Mouse (Mus musculus): ENCODE measurements around the gene Strip1.

The Strip1 gene

GRCm38 (mm10) chr3:107627641-107628040, 3.9 kb downstream of the Strip1 start:
- no peak for DNase-seq (ENCODE audit: low read depth)

- no peak for DNase-seq (ENCODE audit: low read depth)
Measured at GRCm38 (mm10) chr3:107626751-107627150, 4.7 kb downstream of the Strip1 start.

GRCm38 (mm10) chr3:107625536-107625935, 6.0 kb downstream of the Strip1 start:
- DNase-seq (ENCODE audit: low read depth): no peak

GRCm38 (mm10) chr3:107624424-107624823, 7.1 kb downstream of the Strip1 start:
- DNase-seq (ENCODE audit: low read depth): no peak

GRCm38 (mm10) chr3:107622537-107622936, 9.0 kb downstream of the Strip1 start:
- DNase-seq (ENCODE audit: low read depth): no peak

- no peak for DNase-seq (ENCODE audit: low read depth)
Measured at GRCm38 (mm10) chr3:107621286-107622075, 10.0 kb downstream of the Strip1 start.

GRCm38 (mm10) chr3:107619911-107620310, 11.6 kb downstream of the Strip1 start:
- DNase-seq (ENCODE audit: low read depth): no peak

GRCm38 (mm10) chr3:107617800-107618199, 13.7 kb downstream of the Strip1 start:
- no peak for DNase-seq (ENCODE audit: low read depth)

GRCm38 (mm10) chr3:107612902-107613525, 18.5 kb downstream of the Strip1 start:
- DNase-seq (ENCODE audit: low read depth): peak; percentile 80

GRCm38 (mm10) chr3:107611394-107611793, 20.1 kb downstream of the Strip1 start:
- DNase-seq (ENCODE audit: low read depth): no peak

- no peak for DNase-seq (ENCODE audit: low read depth)
Measured at GRCm38 (mm10) chr3:107609376-107609775, 22.1 kb downstream of the Strip1 start.

- DNase-seq (ENCODE audit: low read depth): no peak
Measured at GRCm38 (mm10) chr3:107608808-107609207, 22.7 kb downstream of the Strip1 start.

GRCm38 (mm10) chr3:107607221-107607620, 24.3 kb downstream of the Strip1 start:
- DNase-seq (ENCODE audit: low read depth): no peak

- DNase-seq (ENCODE audit: low read depth): peak; percentile 72
Measured at GRCm38 (mm10) chr3:107605304-107605703, 26.2 kb downstream of the Strip1 start.

GRCm38 (mm10) chr3:107600127-107600526, 31.4 kb downstream of the Strip1 start:
- DNase-seq (ENCODE audit: low read depth): no peak

GRCm38 (mm10) chr3:107597586-107598389, 33.7 kb downstream of the Strip1 start:
- DNase-seq (ENCODE audit: low read depth): no peak

- no peak for DNase-seq (ENCODE audit: low read depth)
Measured at GRCm38 (mm10) chr3:107597134-107597533, 34.4 kb downstream of the Strip1 start.

- DNase-seq (ENCODE audit: low read depth): no peak
Measured at GRCm38 (mm10) chr3:107596559-107596958, 34.9 kb downstream of the Strip1 start.

GRCm38 (mm10) chr3:107595938-107596461, 35.5 kb downstream of the Strip1 start:
- no peak for DNase-seq (ENCODE audit: low read depth)

GRCm38 (mm10) chr3:107595264-107595937, 36.1 kb downstream of the Strip1 start:
- DNase-seq (ENCODE audit: low read depth): no peak

GRCm38 (mm10) chr3:107594662-107595263, 36.7 kb downstream of the Strip1 start, which contains the start of gene Alx3:
TSS of gene Alx3 (plus strand) at chr3:107595031.
- DNase-seq (ENCODE audit: low read depth): no peak
